Mouse (Mus musculus) heart, embryonic 15.5 days (tissue): ENCODE measurements around the gene Sh2b2. TPM values are rescaled to one million over a fixed set of nuclear protein-coding genes. Genes with fewer than 3 reads are reported as not detected.

ENCODE experiments used
- ATAC-seq: fragments of 200-750 bp; cut with Nextera tagmentation; replicated peaks from 2 replicates; pipeline ENCODE4 v1.8.0; 2017; ENCODE audit warnings: low read depth, moderate TSS enrichment; ENCODE audit not compliant: insufficient number of reproducible peaks, insufficient read depth, low FRiP score
- H3K27ac ChIP-seq: fragments of 300-500 bp; sonication (generic); 2 replicates; pipeline ENCODE4 v1.5.1; 2015; ENCODE audit warnings: mild to moderate bottlenecking, inconsistent platforms
- H3K27me3 ChIP-seq: fragments of 300-500 bp; sonication (generic); 2 replicates; pipeline ENCODE4 v1.6.1; 2015; ENCODE audit warnings: inconsistent platforms
- H3K36me3 ChIP-seq: fragments of 300-500 bp; sonication (generic); 2 replicates; pipeline ENCODE4 v1.6.1; 2015; ENCODE audit warnings: mild to moderate bottlenecking, inconsistent platforms
- H3K4me1 ChIP-seq: fragments of 300-500 bp; sonication (generic); replicated peaks from 2 replicates; pipeline ENCODE4 v1.6.1; 2015; ENCODE audit warnings: inconsistent platforms
- H3K4me2 ChIP-seq: fragments of 300-500 bp; sonication (generic); 2 replicates; pipeline ENCODE4 v1.6.1; 2015; ENCODE audit warnings: inconsistent platforms, mild to moderate bottlenecking, moderate library complexity
- H3K4me3 ChIP-seq: fragments of 300-500 bp; sonication (generic); 2 replicates; pipeline ENCODE4 v1.5.1; 2015; ENCODE audit warnings: mild to moderate bottlenecking, inconsistent platforms
- H3K9ac ChIP-seq: fragments of 300-500 bp; sonication (generic); 2 replicates; pipeline ENCODE4 v1.6.1; 2015; ENCODE audit warnings: mild to moderate bottlenecking, inconsistent platforms
- H3K9me3 ChIP-seq: fragments of 300-500 bp; sonication (generic); replicated peaks from 2 replicates; pipeline ENCODE4 v1.6.1; 2016; ENCODE audit warnings: inconsistent platforms
- WGBS: fragments of 180-500 bp; shearing (Covaris S2); methylation state at CpG from one replicate; pipeline ENCODE4 v1.1.7; 2015; ENCODE audit warnings: mixed read lengths; 5-methylcytosine and 5-hydroxymethylcytosine counted together
- polyA plus RNA-seq: library from polyadenylated mRNA; unstranded; fragments of >200 nt; fragmentation: Nextera tagmentation; extraction: Ambion mirVana; gene quantifications from 2 replicates; pipeline ENCODE4 v1.2.1, GENCODE M21; 2015

Gene Sh2b2
- polyA plus RNA-seq: 1.1 and 2.3 TPM in 2 replicates

DNA sequence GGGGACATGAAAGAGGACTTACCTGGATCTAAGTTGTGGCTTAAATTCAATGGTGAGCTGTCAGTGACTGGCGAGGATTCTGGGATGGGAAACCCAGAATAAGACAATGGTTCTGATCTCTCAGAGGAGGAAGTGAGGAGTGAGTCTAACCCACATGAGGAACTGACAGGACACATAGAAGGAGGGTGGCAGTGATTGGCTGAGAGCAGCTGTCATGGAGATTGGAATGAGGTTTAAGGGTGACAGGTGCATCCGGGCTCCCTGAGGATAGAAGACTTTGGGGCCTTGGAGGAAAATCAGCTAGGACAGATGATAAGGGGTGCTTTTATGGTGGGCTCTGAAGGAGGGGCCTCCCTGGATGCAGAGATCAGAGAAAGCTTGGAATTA is at the start of gene Sh2b2:
Gene Sh2b2 (minus strand): TSS at position 105 of the 387 bp plus-strand sequence.
- WGBS: 78% methylated on average over 2 of the region's 2 CpGs
- Histone ChIP-seq H3K27me3 (peaks cover 18% of the 10 kb centered on the region), H3K27ac (peak within 1 kb of the TSS; percentile 74; the same call in 1 of the 2 replicates), H3K36me3 (0 out of 2 replicates have a peak, but pooled peaks cover 4% of the 10 kb centered on the region), H3K9me3 (no peaks in the 10 kb centered on the region), H3K4me3 (peak within 1 kb of the TSS; percentile 85), H3K9ac (no peak within 1 kb of the TSS), H3K4me2 (peak within 1 kb of the TSS; percentile 99), H3K4me1 (peaks cover 21% of the 10 kb centered on the region)
- ATAC-seq: no peak

DNA sequence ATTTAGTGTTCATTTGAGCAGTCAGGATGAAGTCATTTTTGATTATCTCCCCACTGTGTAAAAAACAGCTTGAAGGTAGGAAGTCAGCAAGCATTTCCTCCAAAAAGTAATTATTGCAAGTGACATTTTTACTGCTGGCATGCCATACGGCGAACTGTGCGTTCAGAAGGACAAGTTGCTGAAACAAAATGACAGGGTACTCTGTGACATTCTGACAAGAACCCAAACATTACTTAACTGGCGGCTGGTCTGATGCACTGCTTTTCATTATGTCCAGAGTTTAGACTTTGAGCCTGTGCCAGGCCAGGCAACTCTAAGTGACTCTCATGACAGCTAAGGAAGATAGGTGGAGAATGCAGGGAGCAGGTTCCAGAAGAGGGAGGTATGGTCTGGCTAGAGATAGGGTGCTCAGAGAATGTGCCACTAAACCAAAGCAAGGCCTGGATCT is 46.6 kb upstream of the Sh2b2 start:
- Histone ChIP-seq H3K9me3 (no peaks in the 10 kb centered on the region), H3K4me2 (no peak overlapping the region), H3K4me1 (peaks cover 46% of the 10 kb centered on the region), H3K9ac (no peak overlapping the region), H3K27ac (peak overlapping the region; percentile 74), H3K4me3 (no peak overlapping the region), H3K27me3 (no peaks in the 10 kb centered on the region), H3K36me3 (peaks cover 9% of the 10 kb centered on the region; the same call in 1 of the 2 replicates)
- 27% methylated on average over 4 of the region's 4 CpGs for WGBS
- ATAC-seq: peak; percentile 86

DNA sequence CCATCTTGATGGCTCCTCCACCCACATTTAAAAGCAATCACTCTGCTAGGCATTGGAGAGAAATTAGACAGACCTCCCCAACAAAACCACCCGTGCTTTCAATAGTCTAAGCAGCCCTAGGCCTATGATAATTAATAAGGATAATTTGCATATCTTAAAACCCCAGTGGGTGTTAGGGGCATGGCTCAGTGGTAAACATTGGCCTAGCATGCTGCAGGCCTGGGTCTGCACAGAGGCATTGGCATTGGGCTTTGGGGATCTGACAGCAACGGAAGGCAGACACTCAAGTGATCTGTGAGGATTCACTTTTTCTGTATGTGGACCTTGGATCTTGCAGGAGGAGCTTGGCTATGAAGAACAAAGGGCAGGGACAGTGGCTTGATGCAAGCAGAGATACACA is 46.0 kb upstream of the Sh2b2 start:
- H3K4me3 ChIP-seq: no peak overlapping the region
- peak overlapping the region; percentile 74 for H3K27ac ChIP-seq
- H3K4me1 ChIP-seq: peaks cover 47% of the 10 kb centered on the region
- no peaks in the 10 kb centered on the region for H3K27me3 ChIP-seq
- no peak for ATAC-seq
- no peaks in the 10 kb centered on the region for H3K9me3 ChIP-seq
- WGBS: 82% methylated on average over 2 of the region's 2 CpGs
- H3K9ac ChIP-seq: no peak overlapping the region; the same call in 1 of the 2 replicates
- H3K4me2 ChIP-seq: no peak overlapping the region
- H3K36me3 ChIP-seq: peaks cover 11% of the 10 kb centered on the region; the same call in 1 of the 2 replicates

DNA sequence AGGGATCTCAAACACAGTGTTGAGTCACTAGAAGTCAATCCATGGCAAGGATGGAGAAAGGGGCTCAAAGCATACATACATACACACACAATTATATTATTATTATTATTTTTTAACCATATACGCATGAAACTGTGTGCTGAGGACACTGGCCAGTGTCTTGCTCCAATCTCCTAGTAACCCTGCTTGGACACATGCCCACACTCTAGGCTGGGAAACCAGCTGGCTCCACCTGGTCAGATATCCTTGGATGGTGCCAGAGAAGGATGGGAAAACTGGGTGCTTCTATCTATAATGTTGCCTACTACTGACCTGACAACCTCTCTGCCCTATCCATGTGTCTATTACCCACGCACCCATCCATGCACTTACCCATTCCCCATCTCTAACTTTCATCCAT is 45.2 kb upstream of the Sh2b2 start:
- no peak for ATAC-seq
- Histone ChIP-seq H3K9me3 (no peaks in the 10 kb centered on the region), H3K36me3 (peaks cover 14% of the 10 kb centered on the region), H3K27ac (no peak overlapping the region), H3K4me1 (peaks cover 47% of the 10 kb centered on the region), H3K9ac (no peak overlapping the region), H3K27me3 (no peaks in the 10 kb centered on the region), H3K4me3 (no peak overlapping the region), H3K4me2 (no peak overlapping the region)
- 82% methylated on average over 2 of the region's 2 CpGs for WGBS

DNA sequence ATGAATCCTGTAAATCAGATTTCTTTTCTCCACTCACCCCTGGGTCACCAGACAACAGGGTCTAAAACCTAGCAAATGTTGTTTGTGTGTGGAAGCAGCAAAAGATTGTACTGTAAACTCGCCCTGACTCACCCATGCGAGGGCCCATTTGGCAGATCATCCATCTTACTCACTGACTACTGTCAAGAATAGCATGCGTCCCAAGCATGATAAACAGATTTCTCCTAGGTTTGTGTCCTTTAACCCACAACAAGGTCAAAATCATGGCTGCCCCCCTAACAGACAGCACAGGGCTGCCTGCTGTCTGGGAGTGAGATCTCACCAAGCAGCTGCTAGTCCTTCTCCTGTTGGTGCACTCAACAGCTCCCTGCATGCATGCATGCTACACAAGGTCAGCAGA is 43.4 kb upstream of the Sh2b2 start:
- Histone ChIP-seq H3K36me3 (peaks cover 26% of the 10 kb centered on the region), H3K27ac (no peak overlapping the region), H3K9ac (no peak overlapping the region), H3K4me1 (peaks cover 47% of the 10 kb centered on the region), H3K9me3 (no peaks in the 10 kb centered on the region), H3K27me3 (no peaks in the 10 kb centered on the region), H3K4me2 (no peak overlapping the region), H3K4me3 (no peak overlapping the region)
- WGBS: 73% methylated on average over 3 of the region's 3 CpGs
- ATAC-seq: no peak

DNA sequence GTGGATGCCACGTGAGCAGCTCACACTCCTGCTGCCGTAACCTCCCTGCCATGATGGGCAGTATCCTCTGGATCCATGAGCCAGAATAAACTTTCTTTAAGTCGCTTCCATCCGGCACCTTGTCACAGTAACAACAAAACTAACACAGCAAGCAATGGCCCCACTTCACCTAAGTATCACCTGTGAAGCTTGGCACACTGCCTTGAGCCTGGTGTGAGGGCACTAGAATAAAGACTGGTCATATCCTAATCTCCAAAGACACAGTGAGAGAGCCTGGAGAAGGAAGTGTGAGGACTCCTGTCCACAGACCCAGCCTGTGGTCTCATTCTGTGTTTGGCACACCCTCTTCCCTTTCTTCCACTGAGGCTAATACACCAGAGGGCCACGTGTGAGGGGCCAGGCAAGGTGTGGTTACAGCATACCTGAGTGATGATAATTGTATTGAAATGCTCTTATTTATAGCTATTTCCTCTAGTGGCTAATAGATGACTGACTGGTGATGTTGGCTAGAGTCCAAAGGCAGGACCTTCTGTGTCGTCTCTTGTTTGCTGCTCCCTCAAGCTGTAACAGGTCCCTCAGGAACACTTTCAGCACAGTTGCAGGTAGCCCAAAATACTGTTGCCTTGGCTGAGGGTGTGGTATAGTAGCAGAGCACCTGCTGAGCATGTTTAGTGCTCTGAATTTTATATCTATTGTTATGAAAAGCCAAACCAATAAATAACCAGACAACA is 42.2 kb upstream of the Sh2b2 start:
- ATAC-seq: no peak
- 50% methylated on average over 6 of the region's 6 CpGs for WGBS
- Histone ChIP-seq H3K9ac (no peak overlapping the region), H3K4me2 (no peak overlapping the region), H3K4me1 (peaks cover 39% of the 10 kb centered on the region), H3K9me3 (no peaks in the 10 kb centered on the region), H3K27ac (peak overlapping the region; percentile 3; the same call in 1 of the 2 replicates), H3K27me3 (no peaks in the 10 kb centered on the region), H3K4me3 (no peak overlapping the region), H3K36me3 (peaks cover 33% of the 10 kb centered on the region)

DNA sequence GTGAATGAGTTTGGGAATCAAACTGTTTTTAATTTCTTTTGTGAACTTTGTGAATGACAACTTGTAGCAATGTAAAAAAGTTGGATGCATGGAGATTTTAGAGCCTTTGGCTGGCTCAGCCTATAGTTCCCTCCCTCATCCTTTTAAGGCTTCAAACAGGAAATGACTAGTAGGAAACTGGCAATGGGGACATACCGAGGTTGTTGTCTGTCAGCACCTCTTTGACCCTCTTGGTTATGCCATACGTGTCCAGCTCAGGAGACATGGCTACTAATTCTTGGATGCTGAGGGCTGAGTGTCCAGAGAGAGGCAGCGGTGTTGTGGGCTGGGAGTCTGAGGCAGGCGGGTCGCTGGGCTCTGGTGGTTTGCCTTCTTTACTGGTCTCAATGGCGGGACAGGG is 40.2 kb upstream of the Sh2b2 start:
- H3K27me3 ChIP-seq: no peaks in the 10 kb centered on the region
- no peaks in the 10 kb centered on the region for H3K9me3 ChIP-seq
- no peak overlapping the region for H3K9ac ChIP-seq
- WGBS: 76% methylated on average over 6 of the region's 6 CpGs
- peaks cover 24% of the 10 kb centered on the region for H3K4me1 ChIP-seq
- ATAC-seq: no peak
- peaks cover 43% of the 10 kb centered on the region for H3K36me3 ChIP-seq
- H3K4me3 ChIP-seq: no peak overlapping the region
- no peak overlapping the region for H3K27ac ChIP-seq
- no peak overlapping the region for H3K4me2 ChIP-seq

DNA sequence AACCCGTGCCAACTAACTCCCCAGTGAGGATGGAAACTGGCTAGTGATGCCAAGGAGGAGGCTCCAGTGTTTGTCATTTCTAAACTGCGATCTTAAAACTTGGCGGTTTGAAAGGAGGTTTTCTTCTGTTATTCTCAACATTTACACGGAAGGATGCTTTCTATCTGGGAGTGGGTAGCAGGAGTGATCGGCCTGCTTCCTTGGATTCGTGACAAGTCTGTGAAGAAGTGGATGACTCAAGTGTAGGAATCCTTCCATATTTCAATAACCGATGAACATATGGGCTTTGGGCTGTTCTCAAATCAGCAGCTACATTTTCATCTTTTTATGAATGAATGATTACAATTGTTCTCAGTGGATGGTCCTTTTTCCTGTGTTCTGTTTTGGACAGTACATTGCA is 38.8 kb upstream of the Sh2b2 start:
- WGBS: 84% methylated on average over 7 of the region's 7 CpGs
- H3K9ac ChIP-seq: no peak overlapping the region
- no peak overlapping the region for H3K4me2 ChIP-seq
- H3K4me3 ChIP-seq: no peak overlapping the region
- H3K9me3 ChIP-seq: no peaks in the 10 kb centered on the region
- no peak for ATAC-seq
- peaks cover 51% of the 10 kb centered on the region for H3K36me3 ChIP-seq
- H3K27ac ChIP-seq: no peak overlapping the region
- H3K4me1 ChIP-seq: peaks cover 17% of the 10 kb centered on the region
- no peaks in the 10 kb centered on the region for H3K27me3 ChIP-seq

DNA sequence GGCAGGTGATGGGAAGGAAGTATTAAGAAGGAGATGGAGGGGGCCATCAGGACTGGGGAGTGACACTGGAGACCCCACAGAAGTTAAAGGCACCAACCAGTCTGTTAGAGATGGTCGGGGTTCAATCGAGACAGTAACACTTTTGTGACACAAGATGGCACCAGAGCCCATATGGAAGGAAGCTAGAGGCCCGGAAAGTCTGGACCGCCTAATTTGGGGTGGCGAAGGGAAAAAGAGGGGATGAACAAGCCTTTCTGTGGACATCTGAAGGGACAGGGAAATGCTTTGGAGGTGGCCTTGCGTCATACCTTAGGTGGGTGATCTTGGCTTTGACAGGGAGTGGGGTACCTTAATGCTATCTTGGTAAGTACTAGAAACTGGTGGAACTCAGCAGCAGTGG is 35.0 kb upstream of the Sh2b2 start:
- Histone ChIP-seq H3K27ac (no peak overlapping the region), H3K36me3 (peaks cover 78% of the 10 kb centered on the region), H3K9ac (no peak overlapping the region), H3K4me3 (no peak overlapping the region), H3K27me3 (no peaks in the 10 kb centered on the region), H3K4me1 (no peaks in the 10 kb centered on the region), H3K9me3 (no peaks in the 10 kb centered on the region), H3K4me2 (no peak overlapping the region)
- no peak for ATAC-seq
- WGBS: 62% methylated on average over 6 of the region's 6 CpGs

DNA sequence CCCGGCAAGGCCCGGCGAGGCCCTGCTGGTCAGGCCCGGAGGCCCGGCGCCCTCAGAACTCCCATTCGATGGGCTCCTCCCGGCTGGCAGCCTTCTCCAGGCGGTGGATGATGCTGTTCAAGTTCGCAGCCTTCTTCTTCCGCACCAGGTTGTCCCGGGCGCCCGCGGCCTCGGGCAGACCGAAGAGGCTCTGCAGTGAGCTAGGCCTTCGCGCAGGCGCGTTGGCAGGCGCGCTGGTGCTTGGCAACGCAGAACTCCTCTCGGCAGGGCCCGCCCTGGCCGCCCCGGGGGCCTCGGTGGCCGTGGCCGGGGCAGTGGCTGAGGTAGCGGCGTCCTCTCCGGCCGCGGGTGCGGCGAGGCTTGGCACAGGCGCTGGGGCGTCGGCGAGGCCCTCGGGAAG is 28.4 kb upstream of the Sh2b2 start:
- no peak overlapping the region for H3K4me3 ChIP-seq
- H3K27ac ChIP-seq: no peak overlapping the region
- 0 out of 2 replicates have a peak, but pooled peaks cover 2% of the 10 kb centered on the region for H3K4me1 ChIP-seq
- no peak overlapping the region for H3K4me2 ChIP-seq
- no peaks in the 10 kb centered on the region for H3K9me3 ChIP-seq
- H3K9ac ChIP-seq: no peak overlapping the region
- 89% methylated on average over 43 of the region's 43 CpGs for whole genome bisulfite sequencing
- H3K27me3 ChIP-seq: no peaks in the 10 kb centered on the region
- peaks cover 66% of the 10 kb centered on the region for H3K36me3 ChIP-seq
- ATAC-seq: no peak

DNA sequence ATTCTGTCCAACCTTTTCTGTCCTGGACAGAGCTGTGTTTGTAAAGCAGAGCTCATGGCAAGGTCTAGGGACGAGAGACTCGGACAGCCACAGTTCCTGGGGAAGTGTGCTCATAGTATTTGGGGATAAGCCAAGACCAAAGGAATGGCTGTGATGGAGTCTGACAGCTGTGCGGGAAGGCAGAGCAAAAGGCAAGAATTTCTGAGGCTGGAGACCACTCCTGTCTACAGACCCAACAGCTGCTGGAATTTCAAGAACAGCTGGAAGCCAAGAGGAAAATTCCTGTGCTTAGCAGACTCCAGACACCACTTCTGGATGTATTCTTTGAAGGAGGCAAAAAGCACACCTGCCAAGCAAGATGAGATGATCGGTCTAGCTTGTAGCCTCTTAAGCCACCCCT is 23.6 kb upstream of the Sh2b2 start:
- Histone ChIP-seq H3K9ac (no peak overlapping the region), H3K27ac (no peak overlapping the region), H3K9me3 (no peaks in the 10 kb centered on the region), H3K4me1 (peaks cover 5% of the 10 kb centered on the region; the same call in 1 of the 2 replicates), H3K27me3 (no peaks in the 10 kb centered on the region), H3K36me3 (peaks cover 19% of the 10 kb centered on the region), H3K4me3 (no peak overlapping the region), H3K4me2 (no peak overlapping the region)
- ATAC-seq: no peak
- 59% methylated on average over 4 of the region's 4 CpGs for WGBS

DNA sequence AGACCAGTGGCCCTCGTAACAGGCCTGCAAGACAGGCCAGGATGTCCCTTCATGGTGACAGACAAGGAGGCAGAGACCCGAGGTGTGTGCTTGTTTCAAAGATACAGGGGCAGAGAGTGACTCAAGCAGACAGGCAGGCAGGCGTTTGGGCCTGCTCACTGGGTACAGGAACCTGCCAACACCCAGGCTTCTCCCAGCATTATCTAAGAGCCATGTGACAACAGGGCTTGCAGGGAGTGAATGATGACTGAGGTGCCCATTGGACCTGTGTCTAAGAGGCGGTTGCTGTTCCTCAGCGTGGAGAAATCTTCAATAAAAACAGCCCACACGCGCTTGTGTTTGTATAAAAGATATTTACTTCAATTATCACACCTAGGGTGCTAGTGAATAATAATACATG is 19.7 kb upstream of the Sh2b2 start:
- Histone ChIP-seq H3K9ac (no peak overlapping the region), H3K4me1 (peaks cover 5% of the 10 kb centered on the region; the same call in 1 of the 2 replicates), H3K9me3 (no peaks in the 10 kb centered on the region), H3K4me2 (no peak overlapping the region), H3K4me3 (no peak overlapping the region), H3K27me3 (no peaks in the 10 kb centered on the region), H3K36me3 (no peaks in the 10 kb centered on the region), H3K27ac (no peak overlapping the region)
- WGBS: 57% methylated on average over 7 of the region's 7 CpGs
- no peak for ATAC-seq
